Mouse (Mus musculus) left cerebral cortex, adult 8-10 months (tissue): ENCODE data around the gene Nwd2. TPM values are rescaled to one million over a fixed set of nuclear protein-coding genes. Genes with fewer than 3 reads are reported as not detected.

ENCODE experiments used
- DNase-seq, 2 experiments: peaks; one replicate each; pipeline ENCODE4 v3.0.0; 2022; ENCODE audit warnings: low spot score in 2 of 2
- total RNA-seq, 4 experiments: library from RNA; stranded (reverse); gene quantifications; 2 replicates each; pipeline ENCODE4 v1.2.4; 2022

Gene Nwd2
- total RNA-seq, 4 experiments from 2014 or later = 23.5 to 33.4 (median 29.0) TPM

- DNase-seq = no peak
Observed at GRCm38 (mm10) chr5:63827415-63828053, 178.6 kb downstream of the Nwd2 start.

GRCm38 (mm10) chr5:63828380-63829185, 179.7 kb downstream of the Nwd2 start:
- DNase-seq = no peak

GRCm38 (mm10) chr5:63831054-63831453, 182.2 kb downstream of the Nwd2 start:
- no peak for DNase-seq

GRCm38 (mm10) chr5:63833955-63834354, 185.1 kb downstream of the Nwd2 start:
- no peak for DNase-seq

GRCm38 (mm10) chr5:63834435-63834834, 185.5 kb downstream of the Nwd2 start:
- DNase-seq = no peak

- no peak for DNase-seq
Observed at GRCm38 (mm10) chr5:63837115-63837514, 188.2 kb downstream of the Nwd2 start.

- no peak for DNase-seq
Observed at GRCm38 (mm10) chr5:63837851-63838250, 188.9 kb downstream of the Nwd2 start.

GRCm38 (mm10) chr5:63839801-63840416, 191.0 kb downstream of the Nwd2 start:
- DNase-seq = no peak

- no peak for DNase-seq
Observed at GRCm38 (mm10) chr5:63847080-63847479, 198.2 kb downstream of the Nwd2 start.

- DNase-seq = no peak
Observed at GRCm38 (mm10) chr5:63847541-63848226, 198.8 kb downstream of the Nwd2 start.

- DNase-seq = no peak
Observed at GRCm38 (mm10) chr5:63858901-63859300, 210.0 kb downstream of the Nwd2 start.

Other genes starting within 250 kb of the Nwd2 start
- gene 0610040J01Rik, start 163.3 kb downstream of the Nwd2 start, total RNA-seq = 1 to 10 TPM; 4.3 to 6.0 (median 4.9) TPM